Mouse (Mus musculus) yolk sac, embryonic 10.5 days (tissue): ENCODE results near the gene Nt5c1a.

Experiments
- DNase-seq: peaks from one replicate; pipeline ENCODE4 v3.0.0-alpha.2; 2017; ENCODE audit warnings: low spot score

Gene Nt5c1a

DNA sequence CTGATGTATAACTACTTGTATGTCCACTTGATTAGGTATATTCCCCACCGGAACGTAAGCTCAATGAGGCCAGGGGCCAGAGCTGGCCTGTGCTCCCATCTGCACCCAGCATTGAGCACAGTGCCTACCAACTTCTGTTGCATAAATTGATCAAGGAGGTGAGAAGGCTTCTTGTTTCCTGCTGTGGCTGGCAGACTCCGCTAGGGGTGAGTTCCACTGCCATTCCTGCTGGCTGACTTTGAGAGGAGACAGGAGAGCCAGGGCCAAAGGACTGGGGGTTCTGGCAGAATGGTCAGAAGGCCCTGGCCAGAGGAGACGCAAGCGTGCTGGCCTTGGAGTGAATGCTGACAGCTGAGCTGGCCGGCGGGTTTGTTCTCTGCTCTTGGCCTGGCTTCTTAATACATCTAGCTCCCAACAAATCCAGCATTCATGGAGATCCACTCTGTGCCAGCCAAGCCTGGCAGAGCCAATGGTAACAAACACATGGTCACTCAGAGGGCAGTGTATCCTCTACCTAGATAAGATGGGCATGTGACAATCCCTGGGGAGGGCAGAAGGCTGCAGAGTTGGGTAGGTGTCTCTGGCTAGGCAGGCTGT lies 47.8 kb downstream of the Nt5c1a start:
- no peak for DNase-seq

DNA sequence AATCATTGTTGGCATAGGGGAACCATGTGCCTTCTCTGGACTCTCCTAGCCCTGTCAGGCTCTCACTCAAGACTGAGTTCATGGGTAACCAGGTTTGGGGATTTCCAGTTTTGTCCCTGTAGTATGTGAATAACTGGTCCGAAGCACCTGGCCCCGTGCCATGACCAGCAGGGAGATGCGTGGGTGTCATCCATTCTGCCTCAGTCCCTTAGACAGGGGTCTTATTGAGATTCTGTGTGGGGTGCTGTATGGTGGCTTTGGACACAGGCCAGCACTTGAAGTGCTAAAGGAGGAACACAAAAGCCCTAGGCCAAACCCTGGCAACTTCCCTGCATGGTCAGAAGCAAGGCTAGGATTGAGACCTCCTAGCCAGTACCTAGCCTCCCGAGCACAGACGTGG lies 50.9 kb downstream of the Nt5c1a start:
- no peak for DNase-seq

DNA sequence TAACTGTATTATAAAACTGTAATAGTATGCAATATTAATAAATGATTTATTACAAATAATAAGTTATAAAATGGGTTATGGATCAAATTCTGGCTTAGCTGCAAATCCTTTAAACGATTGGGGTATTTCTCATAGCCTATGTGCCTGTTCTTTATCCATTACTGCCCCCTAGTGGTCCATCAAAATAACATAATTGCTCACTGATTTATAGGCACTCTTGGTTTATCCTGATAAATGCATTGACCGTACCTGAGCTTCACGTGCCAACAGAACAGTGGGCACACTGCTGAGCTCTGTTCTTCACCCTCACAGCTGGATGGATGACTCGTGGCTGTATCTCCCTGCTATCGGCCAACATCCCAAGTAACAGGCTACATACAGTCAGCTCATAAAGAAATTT lies 53.3 kb downstream of the Nt5c1a start:
- no peak for DNase-seq

DNA sequence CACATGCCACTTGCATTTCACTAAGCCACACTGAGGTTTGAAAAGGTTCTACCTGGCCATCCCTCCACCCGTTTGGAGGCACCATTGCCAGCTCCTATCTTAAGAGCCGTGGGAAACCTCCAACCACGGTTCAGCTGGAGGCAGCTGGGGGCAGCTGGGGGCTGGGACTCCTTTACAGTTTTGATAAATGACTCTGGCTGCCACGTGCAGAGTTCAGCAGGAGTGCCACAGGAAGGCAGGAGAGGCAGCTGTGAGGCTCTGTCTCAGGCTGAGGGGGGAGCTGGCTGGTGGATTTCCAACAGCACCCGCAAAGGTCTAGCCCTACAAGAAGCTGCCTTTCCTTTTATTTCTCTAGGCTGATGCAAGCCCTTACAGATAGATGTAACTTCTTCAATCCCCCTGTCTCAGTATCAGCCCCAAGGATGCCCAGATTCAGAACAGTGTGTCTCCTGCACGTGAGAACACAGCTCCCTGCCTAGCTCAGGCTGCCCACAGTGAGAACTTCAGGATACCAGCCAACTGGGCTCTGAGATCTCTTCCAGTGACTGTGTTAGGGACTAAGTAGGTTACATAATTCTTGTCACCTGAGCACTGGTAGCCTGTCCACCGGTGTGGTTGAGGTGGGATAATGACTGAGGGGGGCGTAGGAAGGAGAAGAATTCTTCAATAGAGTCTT lies 58.9 kb downstream of the Nt5c1a start:
- DNase-seq, result no peak

DNA sequence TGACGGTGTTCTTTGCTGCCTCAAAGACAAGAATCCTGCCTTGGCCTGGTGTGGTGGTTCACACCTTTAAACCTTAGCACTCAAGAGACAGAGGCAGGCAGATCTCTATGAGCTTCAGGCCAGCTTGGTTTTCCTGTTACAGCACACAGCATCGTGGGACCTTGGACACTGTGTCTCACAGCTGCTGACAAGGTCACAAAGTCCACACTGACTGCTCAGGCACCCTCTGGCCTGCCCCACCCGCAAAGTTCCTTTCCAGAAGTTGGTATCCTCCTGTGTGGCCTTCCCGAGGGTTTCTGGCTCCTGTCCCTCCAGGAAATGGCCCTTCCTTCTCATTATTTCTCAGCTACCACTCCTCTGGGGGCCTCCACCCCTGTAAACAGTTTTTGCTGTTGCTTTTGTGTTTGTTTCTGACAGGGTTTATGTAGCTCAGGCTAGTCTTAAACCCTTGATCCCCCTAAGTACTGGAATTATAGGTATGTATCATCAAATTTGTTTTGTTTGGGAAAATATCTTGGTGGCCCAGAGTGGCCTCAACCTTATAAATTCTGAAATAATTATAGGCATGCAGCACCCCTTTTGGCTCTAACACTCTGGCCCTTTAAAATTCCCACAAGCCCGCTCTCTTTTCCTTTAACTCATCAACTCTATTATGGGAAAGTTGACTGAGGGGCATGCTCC lies 60.6 kb downstream of the Nt5c1a start, which contains the start of gene Pabpc4:
Gene Pabpc4, plus strand, starts transcription at position 631 of the 681 bp plus-strand sequence.
- peak; percentile 24 for DNase-seq
